Mouse (Mus musculus) small intestine, adult 2 months (tissue): ENCODE data around the gene Cab39. TPM values are rescaled to one million over a fixed set of nuclear protein-coding genes. Genes with fewer than 3 reads are reported as not detected.

Experiments used
- H3K27ac ChIP-seq: fragments of 200-500 bp; 2 replicates; pipeline ENCODE4 v1.5.1; 2012; ENCODE audit warnings: low read depth, low read length, control low read depth, inconsistent platforms; ENCODE audit not compliant: insufficient read depth
- H3K27me3 ChIP-seq: fragments of 200-500 bp; 2 replicates; pipeline ENCODE4 v1.6.1; 2012; ENCODE audit warnings: mild to moderate bottlenecking, moderate library complexity, low read length, inconsistent platforms; ENCODE audit not compliant: control insufficient read depth, insufficient read depth
- H3K36me3 ChIP-seq: fragments of 200-500 bp; 2 replicates; pipeline ENCODE4 v1.6.1; 2012; ENCODE audit warnings: mild to moderate bottlenecking, low read length, control low read depth, inconsistent platforms; ENCODE audit not compliant: control insufficient read depth, insufficient read depth
- H3K4me1 ChIP-seq: fragments of 200-500 bp; 2 replicates; pipeline ENCODE4 v1.6.1; 2012; ENCODE audit warnings: low read length, inconsistent platforms, mixed read lengths; ENCODE audit not compliant: control insufficient read depth, insufficient read depth, insufficient read length
- H3K4me3 ChIP-seq: fragments of 200-500 bp; 2 replicates; pipeline ENCODE4 v1.5.1; 2012; ENCODE audit warnings: low read depth, mild to moderate bottlenecking, control low read depth, inconsistent platforms, low read length, moderate library complexity
- CTCF ChIP-seq: fragments of 200-500 bp; IDR thresholded peaks from 2 replicates; pipeline ENCODE4 v1.5.1; 2012; ENCODE audit warnings: low read depth, mild to moderate bottlenecking, control low read depth, inconsistent platforms, low read length, moderate library complexity, mixed read lengths; ENCODE audit not compliant: insufficient replicate concordance, insufficient read length; ENCODE audit errors: extremely low read depth
- POLR2A ChIP-seq: fragments of 200-500 bp; IDR thresholded peaks from 2 replicates; pipeline ENCODE4 v1.6.1; 2012; ENCODE audit warnings: low read depth, mild to moderate bottlenecking, control low read depth, inconsistent platforms, low read length, moderate library complexity
- WGBS: fragments of 180-500 bp; shearing (Covaris S2); methylation state at CpG from one replicate; pipeline ENCODE4 v1.1.7; 2018; 5-methylcytosine and 5-hydroxymethylcytosine counted together
- polyA plus RNA-seq: library from polyadenylated mRNA; depleted of rRNA; stranded (reverse); fragments of >200 nt; gene quantifications from 2 replicates; pipeline ENCODE4 v1.2.3, GENCODE M21; 2012

Cab39 gene
- polyA plus RNA-seq, 1 experiment, result 67.0 TPM

- H3K36me3 ChIP-seq, result peaks cover 58% of the 10 kb centered on the region
- no peak overlapping the region for H3K4me3 ChIP-seq
- TF ChIP-seq POLR2A (no peak), CTCF (no peak)
- no peaks in the 10 kb centered on the region for H3K27me3 ChIP-seq
- H3K4me1 ChIP-seq, result no peaks in the 10 kb centered on the region
- 76% methylated on average over 3 of the region's 3 CpGs for WGBS
- no peak overlapping the region for H3K27ac ChIP-seq
Observed at GRCm38 (mm10) chr1:85845476-85845875, 52.2 kb downstream of the Cab39 start.

DNA sequence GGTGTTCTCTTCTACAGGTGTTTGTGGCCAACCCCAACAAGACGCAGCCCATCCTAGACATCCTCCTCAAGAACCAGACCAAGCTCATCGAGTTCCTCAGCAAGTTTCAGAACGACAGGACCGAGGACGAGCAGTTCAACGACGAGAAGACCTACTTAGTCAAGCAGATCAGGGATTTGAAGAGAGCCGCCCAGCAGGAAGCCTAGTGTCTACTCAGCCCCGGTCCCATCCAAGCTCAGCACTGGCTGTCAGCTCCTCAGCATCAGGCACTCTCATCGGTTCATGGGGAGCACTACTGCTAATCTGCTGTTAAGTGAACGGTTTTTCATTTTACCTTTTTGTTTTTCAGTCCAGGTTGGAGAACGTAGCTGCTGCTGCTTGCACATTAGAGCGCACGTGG is 55.8 kb downstream of the Cab39 start:
- no peak for TF ChIP-seq CTCF
- no peak for TF ChIP-seq POLR2A
- Histone ChIP-seq H3K27ac (no peak overlapping the region), H3K36me3 (peaks cover 48% of the 10 kb centered on the region), H3K4me1 (no peaks in the 10 kb centered on the region), H3K4me3 (no peak overlapping the region), H3K27me3 (no peaks in the 10 kb centered on the region)
- WGBS, result 91% methylated on average over 14 of the region's 14 CpGs

GRCm38 (mm10) chr1:85850851-85851250 is 57.6 kb downstream of the Cab39 start:
- Histone ChIP-seq H3K36me3 (peaks cover 38% of the 10 kb centered on the region), H3K27me3 (no peaks in the 10 kb centered on the region), H3K27ac (no peak overlapping the region), H3K4me1 (no peaks in the 10 kb centered on the region), H3K4me3 (no peak overlapping the region)
- TF ChIP-seq POLR2A (no peak), CTCF (no peak)
- WGBS, result 92% methylated on average over 5 of the region's 5 CpGs

GRCm38 (mm10) chr1:85852996-85853689 is 59.9 kb downstream of the Cab39 start:
- Histone ChIP-seq H3K4me3 (no peak overlapping the region), H3K27me3 (no peaks in the 10 kb centered on the region), H3K4me1 (no peaks in the 10 kb centered on the region), H3K27ac (no peak overlapping the region), H3K36me3 (peaks cover 24% of the 10 kb centered on the region)
- WGBS, result 73% methylated on average over 2 of the region's 2 CpGs
- TF ChIP-seq POLR2A (no peak), CTCF (peak; percentile 98; the same call in 1 of the 2 replicates)

- TF ChIP-seq POLR2A, result no peak
- no peak for TF ChIP-seq CTCF
- 93% methylated on average over 2 of the region's 2 CpGs for WGBS
- Histone ChIP-seq H3K36me3 (peaks cover 18% of the 10 kb centered on the region), H3K27me3 (no peaks in the 10 kb centered on the region), H3K27ac (no peak overlapping the region), H3K4me3 (no peak overlapping the region), H3K4me1 (no peaks in the 10 kb centered on the region)
Observed at GRCm38 (mm10) chr1:85853865-85854264, 60.6 kb downstream of the Cab39 start.

DNA sequence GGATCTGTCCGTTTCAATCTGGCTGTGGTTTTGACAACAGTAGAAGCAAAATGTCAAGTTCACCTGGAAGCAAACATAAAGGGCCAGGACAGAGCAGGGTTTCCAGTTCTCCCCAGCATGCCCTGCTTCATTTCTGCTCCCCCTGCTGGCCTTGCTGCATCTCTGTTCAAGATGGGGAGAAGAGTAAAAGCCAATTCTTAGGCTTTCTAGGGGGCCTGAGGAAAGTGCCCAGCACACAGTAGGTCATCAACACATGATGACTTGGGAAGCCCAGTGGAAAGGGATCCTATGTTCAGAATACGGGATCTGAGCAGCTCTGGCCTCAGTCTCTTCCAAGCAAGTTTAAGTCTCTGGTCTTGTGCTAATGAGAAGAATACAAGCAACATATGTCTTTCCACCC is 61.2 kb downstream of the Cab39 start:
- no peaks in the 10 kb centered on the region for H3K4me1 ChIP-seq
- TF ChIP-seq CTCF (no peak), POLR2A (no peak)
- peaks cover 12% of the 10 kb centered on the region for H3K36me3 ChIP-seq
- WGBS, result 57% methylated on average over 2 of the region's 2 CpGs
- H3K4me3 ChIP-seq, result no peak overlapping the region
- no peaks in the 10 kb centered on the region for H3K27me3 ChIP-seq
- H3K27ac ChIP-seq, result no peak overlapping the region

DNA sequence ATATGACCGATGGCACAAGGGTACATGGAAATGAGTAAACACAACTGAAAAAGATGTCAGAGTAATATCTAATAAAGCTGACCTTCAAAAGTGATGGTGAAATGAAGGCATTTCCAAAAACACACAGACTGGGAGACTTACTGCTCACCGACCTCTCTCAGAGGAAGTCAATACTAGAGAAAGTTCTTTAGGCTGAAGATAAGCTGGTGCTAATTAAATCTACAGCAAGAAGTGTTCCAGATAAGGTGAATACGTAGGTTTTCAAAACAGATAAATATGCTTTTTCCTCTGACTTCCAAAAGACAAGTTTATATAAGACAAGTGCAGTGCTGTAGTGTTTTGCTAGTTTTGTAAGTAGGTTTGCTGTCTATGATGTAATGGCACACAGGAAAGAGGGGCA is 63.0 kb downstream of the Cab39 start:
- 47% methylated on average over 3 of the region's 3 CpGs for WGBS
- no peak overlapping the region for H3K27ac ChIP-seq
- peaks cover 2% of the 10 kb centered on the region for H3K36me3 ChIP-seq
- H3K4me1 ChIP-seq, result no peaks in the 10 kb centered on the region
- TF ChIP-seq CTCF, result no peak
- TF ChIP-seq POLR2A, result no peak
- H3K4me3 ChIP-seq, result no peak overlapping the region
- H3K27me3 ChIP-seq, result no peaks in the 10 kb centered on the region
